15 mouse cellular contexts compared by ENCODE assay signal in the genomic region with DNA sequence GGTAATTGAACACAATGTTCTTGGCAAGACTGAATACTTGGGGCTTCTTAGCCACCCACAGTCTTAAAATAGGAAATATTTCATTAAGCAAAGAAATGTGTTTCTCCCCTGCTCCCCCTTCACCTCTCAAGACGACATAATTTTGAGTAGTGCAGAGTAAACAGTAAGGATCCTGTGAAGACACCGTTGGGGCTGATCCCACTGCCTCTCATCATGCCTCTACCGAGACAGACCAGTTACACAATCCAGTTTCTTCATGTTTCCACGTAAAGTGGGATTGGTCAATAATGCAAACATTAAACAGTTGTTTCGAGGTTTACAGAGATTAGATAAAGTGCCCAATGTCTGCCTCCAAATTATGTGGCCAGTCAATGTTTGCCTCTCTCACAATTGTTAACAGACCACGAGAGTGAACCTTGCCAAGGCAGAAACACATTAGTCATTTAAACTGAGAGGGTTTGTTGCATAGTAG. TPM values are rescaled to one million over a fixed set of nuclear protein-coding genes. Genes with fewer than 3 reads are reported as not detected.
DNase-seq lines count a peak whose midpoint lies in the region; ATAC-seq and TF ChIP-seq lines count a peak whose summit lies in the region.
"Had no signal": no experiment of that assay in that cellular context is flagged by ENCODE, and none has a peak within 500 bp of the region (broad histone marks: within the 10 kb centered on the region; RNA-seq: fewer than 3 reads in every experiment).

No protein-coding gene starts in this region.

- H3K27ac ChIP-seq in liver, postnatal 0 days (ENCODE audit: low read depth): peak overlapping the region; percentile 31; the same call in 1 of the 2 replicates
- H3K27ac ChIP-seq in stomach, embryonic 16.5 days (ENCODE audit: low read length): no peak overlapping the region

- no peak overlapping the region for H3K4me3 ChIP-seq in liver, postnatal 0 days (ENCODE audit: low read depth, low read length)
- H3K4me3 ChIP-seq in stomach, embryonic 16.5 days (replicated peaks; ENCODE audit: low read length): no peak overlapping the region

- no peaks in the 10 kb centered on the region for H3K27me3 ChIP-seq in liver, postnatal 0 days (ENCODE audit: insufficient read depth, low read length)
- H3K27me3 ChIP-seq in stomach, embryonic 16.5 days (ENCODE audit: control insufficient read depth, insufficient read depth, low read length): no peaks in the 10 kb centered on the region

- 20% methylated on average over 6 of the region's 6 CpGs for WGBS in liver, postnatal 0 days (ENCODE audit: insufficient replicate concordance)
- WGBS in stomach, embryonic 16.5 days: 19% methylated on average over 6 of the region's 6 CpGs

- ATAC-seq in granulocyte monocyte progenitor cell, adult 5-6 weeks (replicated peaks; ENCODE audit: poor library complexity, severe bottlenecking): peak; percentile 68
- peak; percentile 88 for ATAC-seq in liver, postnatal 0 days
- ATAC-seq in stomach, embryonic 16.5 days (ENCODE audit: insufficient read depth, low FRiP score): peak; percentile 72; the same call in 1 of the 2 replicates
- ATAC-seq: forebrain, postnatal 0 days had no signal

- no peaks in the 10 kb centered on the region for H3K36me3 ChIP-seq in liver, postnatal 0 days (replicated peaks; ENCODE audit: insufficient read depth, low read length)
- H3K36me3 ChIP-seq in stomach, embryonic 16.5 days (ENCODE audit: control insufficient read depth, insufficient read depth, low read length): no peaks in the 10 kb centered on the region

- H3K9me3 ChIP-seq in liver, postnatal 0 days (ENCODE audit: low read length): no peaks in the 10 kb centered on the region
- no peaks in the 10 kb centered on the region for H3K9me3 ChIP-seq in stomach, embryonic 16.5 days (replicated peaks; ENCODE audit: control insufficient read depth, low read length)

- no peak overlapping the region for H3K9ac ChIP-seq in liver, postnatal 0 days (replicated peaks)
- no peak overlapping the region for H3K9ac ChIP-seq in stomach, embryonic 16.5 days (ENCODE audit: low read length)
- H3K9ac ChIP-seq: forebrain, postnatal 0 days had no signal

- H3K4me1 ChIP-seq in liver, postnatal 0 days (ENCODE audit: insufficient read depth): peaks cover 3% of the 10 kb centered on the region; the same call in 1 of the 2 replicates
- peaks cover 3% of the 10 kb centered on the region; the same call in 1 of the 2 replicates for H3K4me1 ChIP-seq in stomach, embryonic 16.5 days (ENCODE audit: control insufficient read depth, insufficient read depth, low read length)

- no peak for TF ChIP-seq CTCF in liver, postnatal 0 days (IDR thresholded peaks at IDR 0.05; ENCODE audit: low read depth)

- H3K4me2 ChIP-seq in liver, postnatal 0 days (ENCODE audit: low read depth, low read length): no peak overlapping the region
- H3K4me2 ChIP-seq in stomach, embryonic 16.5 days (ENCODE audit: low read depth, low read length): no peak overlapping the region
- H3K4me2 ChIP-seq: midbrain, embryonic 11.5 days had no signal

- intact Hi-C loops in left cerebral cortex, postnatal 14 days (cut with DNase I): no loop called here

- TF ChIP-seq EP300 in liver, postnatal 0 days (IDR thresholded peaks at IDR 0.05; ENCODE audit: low read depth): no peak

- peak; percentile 50 for DNase-seq in kidney, postnatal 14 days
- no peak for DNase-seq in kidney, adult 18-20 months
- peak; percentile 18 for DNase-seq in liver, postnatal 0 days
- no peak for DNase-seq in left cerebral cortex, postnatal 14 days (ENCODE audit: low spot score in 2 of 2)
- DNase-seq in thymus, postnatal 4 days: no peak
- DNase-seq: embryo, embryonic 11 days; forebrain, postnatal 0 days; right cerebral cortex, postnatal 4 days had no signal

RNA-seq across cellular contexts. Expression of a gene that starts 6.5 kb away (rescaled TPM):
- total RNA-seq in granulocyte monocyte progenitor cell, adult 5-6 weeks (2014; fragmentation: Nextera tagmentation): not detected in 2 replicates
- not detected in 2 replicates for total RNA-seq in granulocyte monocyte progenitor cell, adult 5-6 weeks (2017)
- 0.55 and 0.62 TPM in 2 replicates for polyA plus RNA-seq in liver, postnatal 0 days (2015; fragmentation: Nextera tagmentation; extraction: Ambion mirVana)
- 8.2 and 8.5 TPM in 2 replicates for polyA plus RNA-seq in stomach, embryonic 16.5 days (2015; fragmentation: Nextera tagmentation; extraction: Ambion mirVana)
- total RNA-seq in left cerebral cortex, postnatal 14 days (2021): 1 to 10 TPM in 1 of 2 experiments, under 1 TPM in 1; 0.66 to 1.7 TPM
- total RNA-seq: hematopoietic stem cell, adult 5-6 weeks had no signal
- polyA plus RNA-seq: midbrain, embryonic 11.5 days; neural tube, embryonic 14.5 days had no signal

RNA-seq across cellular contexts. Expression of a gene that starts 25.6 kb away (rescaled TPM):
- not detected in 2 replicates for total RNA-seq in granulocyte monocyte progenitor cell, adult 5-6 weeks (2014; fragmentation: Nextera tagmentation)
- total RNA-seq in granulocyte monocyte progenitor cell, adult 5-6 weeks (2017): 0.10 TPM in 1 of 2 replicates, not detected in the other
- 49.7 and 51.5 TPM in 2 replicates for polyA plus RNA-seq in liver, postnatal 0 days (2015; fragmentation: Nextera tagmentation; extraction: Ambion mirVana)
- polyA plus RNA-seq in stomach, embryonic 16.5 days (2015; fragmentation: Nextera tagmentation; extraction: Ambion mirVana): 23.2 and 29.0 TPM in 2 replicates
- 10 to 100 TPM; 21.1 to 22.2 TPM for total RNA-seq in left cerebral cortex, postnatal 14 days (2021)

RNA-seq across cellular contexts. Expression of a gene that starts 45.3 kb away (rescaled TPM):
- not detected in 2 replicates for total RNA-seq in granulocyte monocyte progenitor cell, adult 5-6 weeks (2014; fragmentation: Nextera tagmentation)
- total RNA-seq in granulocyte monocyte progenitor cell, adult 5-6 weeks (2017): not detected in 2 replicates
- polyA plus RNA-seq in liver, postnatal 0 days (2015; fragmentation: Nextera tagmentation; extraction: Ambion mirVana): not detected in 2 replicates
- not detected in 2 replicates for polyA plus RNA-seq in stomach, embryonic 16.5 days (2015; fragmentation: Nextera tagmentation; extraction: Ambion mirVana)
- total RNA-seq in left cerebral cortex, postnatal 14 days (2021): not detected
- total RNA-seq: forebrain, postnatal 0 days; hematopoietic stem cell, adult 5-6 weeks; layer of hippocampus, postnatal 14 days had no signal
- polyA plus RNA-seq: brain, embryonic 14.5 days; forebrain, postnatal 0 days; midbrain, embryonic 11.5 days; neural tube, embryonic 14.5 days had no signal

Comparison
In these comparisons a context has a peak if more than half of its experiments do, and no peak if none do; other contexts are left out.
1. DNase-seq: peak in kidney, postnatal 14 days (single experiment) and liver, postnatal 0 days (single experiment); none in kidney, adult 18-20 months (single experiment), left cerebral cortex, postnatal 14 days (0 of 2) and thymus, postnatal 4 days (single experiment).
2. RNA of a gene that starts 25.6 kb away (total RNA-seq): 21.1 to 22.2 TPM in left cerebral cortex, postnatal 14 days; 0.10 TPM in granulocyte monocyte progenitor cell, adult 5-6 weeks; every median in the first group is over 10 times any median in the second.
3. Peak in every context shown above with its lines, with median percentiles within 50 percentile points of each other: ATAC-seq.